Mouse (Mus musculus) thymus, adult 2 months (tissue): ENCODE results near the gene Sumo3.

Experiments used
- CTCF ChIP-seq: fragments of 200-500 bp; IDR thresholded peaks from 2 replicates; pipeline ENCODE4 v1.5.1; 2012; ENCODE audit warnings: mild to moderate bottlenecking, control low read depth, low read length, moderate library complexity, borderline replicate concordance; ENCODE audit not compliant: control insufficient read depth, poor library complexity, insufficient read depth; ENCODE audit errors: extremely low read depth
- POLR2A ChIP-seq: fragments of 200-500 bp; IDR thresholded peaks from 2 replicates; pipeline ENCODE4 v1.6.1; 2012; ENCODE audit warnings: mild to moderate bottlenecking, low read length, control low read depth, moderate library complexity; ENCODE audit not compliant: control insufficient read depth, poor library complexity, insufficient read depth; ENCODE audit errors: extremely low read depth

GRCm38 (mm10) chr10:77627497-77627896 lies 21.6 kb downstream of the Sumo3 start:
- TF ChIP-seq CTCF = peak; percentile 84; the same call in 1 of the 2 replicates
- no peak for TF ChIP-seq POLR2A
